Mouse (Mus musculus) liver, postnatal 0 days (tissue): ENCODE measurements around the gene Dglucy.

Experiments
- CTCF ChIP-seq: sonication (generic); IDR thresholded peaks from 2 replicates; pipeline ENCODE4 v1.5.1; 2016; ENCODE audit warnings: antibody characterized with exemption, low read depth
- EP300 ChIP-seq: IDR thresholded peaks from 2 replicates; pipeline ENCODE4 v1.6.1; 2016; ENCODE audit warnings: antibody characterized with exemption, low read depth, mild to moderate bottlenecking

DNA sequence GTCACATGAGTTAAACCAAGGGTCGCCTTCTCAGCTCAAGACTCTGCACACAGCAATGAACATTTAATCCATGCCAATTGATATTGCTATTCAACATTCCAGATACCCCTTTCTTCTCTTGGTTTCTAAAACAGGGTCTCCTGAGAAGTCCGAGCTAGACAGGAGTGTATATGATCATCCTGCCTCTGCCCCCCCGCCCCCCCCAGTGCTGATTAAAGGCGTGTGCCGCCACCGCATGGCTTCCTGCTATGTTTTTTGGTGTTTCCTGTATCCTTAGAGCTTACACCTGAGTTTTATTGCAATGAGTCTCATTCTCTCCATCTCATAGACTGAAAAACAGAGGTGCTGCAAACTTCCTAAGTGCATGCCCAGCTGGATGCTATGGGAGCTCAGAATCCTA is 122.5 kb downstream of the Dglucy start:
- TF ChIP-seq CTCF (no peak), EP300 (no peak)
